Mouse (Mus musculus): ENCODE measurements around the gene Cep85l.

- TF ChIP-seq CTCF (IDR thresholded peaks at IDR 0.05; ENCODE audit: low read depth) (no peak), EP300 (IDR thresholded peaks at IDR 0.05; ENCODE audit: low read depth) (no peak)
These were observed 37.3 kb upstream of the Cep85l start for GRCm38 (mm10) chr10:53417015-53417414.

Data from liver, postnatal 0 days (tissue).